Mouse (Mus musculus) embryo, embryonic 11 days (tissue): ENCODE measurements around the gene Il20rb.

ENCODE experiments used
- DNase-seq: peaks from one replicate; pipeline ENCODE4 v3.0.0-alpha.2; 2015

The Il20rb gene

DNA sequence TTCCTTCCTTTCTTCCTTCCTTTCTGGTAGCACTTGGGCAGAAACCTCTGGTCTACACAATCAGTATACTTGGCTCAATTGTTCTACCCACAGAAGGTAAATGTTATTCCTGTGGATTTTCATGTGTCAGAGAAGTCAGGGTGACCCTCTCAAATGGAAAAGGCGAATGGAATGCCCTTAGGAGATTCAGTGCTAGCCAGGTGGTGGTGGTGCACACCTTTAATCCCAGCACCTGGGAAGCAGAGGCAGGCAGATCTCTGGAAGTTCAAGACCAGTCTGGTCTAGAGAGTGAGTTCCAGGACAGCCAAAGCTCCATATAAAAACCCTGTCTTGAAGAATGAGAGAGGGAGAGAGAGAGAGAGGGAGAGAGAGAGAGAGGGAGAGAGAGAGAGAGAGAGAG is 16.4 kb downstream of the Il20rb start:
- DNase-seq, result no peak

DNA sequence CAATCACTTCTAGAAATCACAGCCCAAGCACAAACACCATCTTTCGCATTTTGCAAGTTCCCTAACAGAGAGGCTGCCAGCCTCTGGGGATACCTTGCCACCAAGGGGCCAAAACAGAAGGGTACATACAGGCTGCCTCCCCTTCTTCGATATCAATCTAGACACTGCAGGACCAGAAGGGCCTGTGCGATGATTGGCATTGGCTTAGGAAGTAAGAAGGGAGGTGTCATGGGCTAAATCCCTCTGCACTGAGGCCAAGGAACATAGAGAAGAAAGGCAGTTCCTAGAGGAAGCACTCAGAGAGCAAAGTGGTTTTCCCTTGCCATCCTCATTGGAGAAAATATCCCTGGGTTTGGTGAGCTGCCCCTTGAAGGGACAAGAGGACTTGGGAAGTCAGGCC is 16.9 kb downstream of the Il20rb start:
- DNase-seq, result no peak

DNA sequence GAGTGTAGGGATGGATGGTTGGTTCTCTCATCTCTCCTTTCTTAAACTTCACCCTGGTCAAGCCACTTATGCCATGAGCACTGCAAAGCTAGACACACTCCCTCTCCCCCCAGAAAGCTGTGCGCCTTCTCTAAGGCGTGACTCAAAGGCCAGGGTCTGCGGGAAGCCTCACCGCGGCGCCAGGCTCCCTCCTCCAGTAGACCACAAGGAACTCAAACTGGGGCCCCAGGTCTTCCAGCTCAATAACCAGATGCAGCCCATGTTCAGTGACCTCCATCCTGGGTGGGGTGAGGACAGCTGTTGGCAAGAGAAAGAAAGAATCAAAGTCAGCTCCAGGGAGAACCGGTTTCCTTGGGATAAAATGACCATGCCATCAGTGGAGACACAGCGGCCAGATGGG is 18.4 kb downstream of the Il20rb start:
- no peak for DNase-seq

DNA sequence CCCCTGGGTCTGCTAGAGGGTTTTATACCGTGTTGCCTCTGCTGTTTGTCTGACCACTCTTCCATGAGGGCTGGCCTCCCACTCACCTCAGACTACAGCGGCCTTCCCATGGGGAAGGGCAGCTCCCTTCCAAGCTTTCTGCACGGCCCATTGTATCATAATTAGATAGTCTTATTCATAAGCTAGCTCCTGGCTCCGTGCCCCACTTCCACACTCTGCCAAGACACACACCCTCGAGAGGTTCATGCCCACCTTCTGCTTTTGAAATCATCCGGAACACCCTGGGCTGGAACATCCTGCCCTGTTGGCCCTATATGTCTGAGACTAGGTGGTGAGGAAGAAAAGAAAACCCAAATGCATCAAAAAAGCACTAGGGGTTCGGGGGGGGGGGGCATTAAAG is 18.9 kb downstream of the Il20rb start:
- no peak for DNase-seq

DNA sequence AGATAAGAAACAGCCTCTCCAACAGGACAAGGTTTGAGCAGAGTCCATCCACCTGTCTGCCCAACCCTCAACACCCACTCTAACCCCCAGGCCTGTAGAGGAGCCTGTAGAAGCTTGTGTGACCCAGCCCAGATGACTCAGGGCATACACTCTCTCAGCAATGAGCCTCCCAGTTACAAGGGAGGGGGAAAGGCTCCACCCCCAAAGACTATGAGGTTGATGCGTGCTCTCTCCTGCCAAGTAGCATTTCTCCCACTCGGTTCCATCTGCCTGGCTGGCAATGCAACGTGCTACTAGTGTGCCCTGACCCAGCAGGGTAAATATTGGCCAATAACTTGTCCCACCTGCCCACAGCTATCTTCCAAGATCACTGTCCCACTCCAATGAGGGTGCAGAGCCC is 19.8 kb downstream of the Il20rb start:
- DNase-seq, result no peak

DNA sequence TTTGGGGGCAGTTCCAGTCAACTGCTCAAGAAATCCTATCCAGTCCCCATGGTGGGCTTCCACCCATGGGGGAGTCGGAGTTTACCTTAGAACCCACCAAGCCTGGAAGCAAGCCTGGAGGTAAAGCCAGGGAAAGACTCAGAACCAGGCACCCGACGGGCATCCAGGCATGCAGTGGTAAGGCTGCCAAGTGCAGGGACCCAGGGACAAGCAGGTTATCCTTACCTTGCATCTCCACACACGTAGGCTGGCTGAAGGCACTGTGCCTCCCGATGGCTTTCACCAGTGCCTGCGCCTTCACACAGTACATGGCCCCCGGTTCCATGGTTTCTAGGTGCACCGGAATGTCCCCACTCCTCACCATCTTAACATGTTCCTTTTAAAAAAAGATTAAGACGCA is 20.6 kb downstream of the Il20rb start:
- DNase-seq, result no peak

DNA sequence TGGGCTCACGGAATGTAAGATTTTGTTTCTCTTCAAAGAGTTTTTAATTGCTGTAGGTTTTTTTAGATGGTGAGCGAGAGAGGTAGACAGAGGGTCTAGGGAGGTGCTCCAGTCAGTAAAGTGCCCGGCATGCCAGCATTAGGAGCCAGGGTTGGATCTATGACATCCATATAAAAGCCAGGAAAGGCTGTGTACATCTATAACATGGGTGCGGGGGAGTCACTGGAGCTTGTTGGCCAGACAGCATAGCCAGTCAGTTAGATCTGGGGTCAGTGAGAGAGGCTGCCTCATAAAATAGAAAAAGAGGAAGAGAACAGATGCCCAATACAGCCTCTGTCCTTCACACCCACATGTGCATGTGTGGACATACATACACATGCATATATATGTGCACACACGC is 21.2 kb downstream of the Il20rb start:
- DNase-seq, result no peak

DNA sequence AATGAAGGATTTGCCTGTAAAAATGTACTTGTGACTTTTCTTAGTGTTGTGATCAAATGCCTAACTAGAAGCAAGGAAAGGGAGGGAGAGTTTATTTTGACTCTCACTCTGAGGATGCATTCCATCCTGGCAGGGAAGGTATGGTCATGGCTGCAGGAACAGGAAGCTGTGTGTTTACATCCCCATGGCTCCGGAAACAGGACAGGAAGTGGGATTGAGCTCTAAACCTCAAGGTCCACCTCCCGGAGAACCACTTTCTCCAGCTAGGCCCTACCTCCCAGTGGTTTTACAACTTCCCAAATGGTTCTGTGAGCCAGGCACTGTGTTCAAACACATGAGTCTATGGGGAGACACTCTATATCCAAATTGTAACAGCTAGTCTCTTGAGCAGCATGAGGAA is 22.8 kb downstream of the Il20rb start:
- no peak for DNase-seq

DNA sequence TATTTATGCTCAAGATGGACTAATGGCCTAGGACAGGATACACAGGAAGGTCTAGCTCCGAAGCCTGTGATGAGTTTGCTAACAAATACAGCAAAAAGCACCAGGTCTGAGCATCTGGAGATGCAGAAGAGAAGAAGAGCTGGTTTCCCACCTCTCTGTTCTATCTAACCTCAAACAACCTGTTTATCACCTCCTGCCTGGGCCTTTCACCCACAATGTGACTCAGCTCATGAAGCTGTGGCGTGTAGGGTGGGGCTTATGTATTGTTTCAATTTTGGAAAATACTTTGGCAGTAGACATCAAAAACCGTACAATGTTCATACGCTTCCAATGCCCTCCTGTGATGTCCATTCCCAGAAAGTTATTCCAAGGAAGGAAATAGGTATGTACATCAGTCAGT is 24.5 kb downstream of the Il20rb start:
- no peak for DNase-seq

DNA sequence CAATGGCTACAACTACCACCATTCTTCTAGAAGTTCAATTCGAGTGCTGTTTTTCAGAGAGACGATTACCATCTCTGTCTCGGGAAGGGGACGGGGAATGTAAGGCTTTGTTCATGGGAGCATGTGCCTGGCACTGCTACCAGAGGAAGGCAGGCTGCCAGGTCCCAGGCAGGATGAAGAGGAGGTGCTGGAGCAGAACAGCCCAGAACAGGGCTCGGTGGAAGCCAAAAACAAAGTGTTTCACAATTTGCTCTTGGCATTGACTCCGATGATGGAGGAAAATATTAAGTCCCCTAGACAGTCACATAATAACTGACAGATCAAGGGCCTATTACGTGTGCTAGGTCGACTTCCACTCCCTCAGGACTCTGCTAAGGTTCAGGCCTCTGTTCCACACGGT is 24.9 kb downstream of the Il20rb start:
- DNase-seq, result no peak

DNA sequence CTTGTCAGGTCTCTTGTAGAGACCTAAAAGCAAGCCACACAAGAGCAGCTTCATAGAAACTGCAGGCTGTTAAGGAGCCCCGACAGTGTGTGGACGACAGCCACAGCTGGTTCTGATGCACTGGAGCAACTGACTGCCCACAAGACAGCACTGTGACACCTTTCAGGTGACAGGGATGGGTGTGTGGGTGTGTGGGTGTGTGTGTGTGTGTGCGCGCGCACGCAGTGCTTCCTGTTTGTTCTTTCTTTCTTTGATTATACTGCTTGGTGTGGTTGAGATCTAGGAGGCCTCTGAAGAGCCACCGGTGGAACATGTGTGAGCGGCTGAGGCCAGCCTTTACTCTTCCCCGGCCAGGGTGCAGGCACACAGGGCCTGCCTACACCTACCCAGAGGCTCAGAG is 26.4 kb downstream of the Il20rb start:
- no peak for DNase-seq

DNA sequence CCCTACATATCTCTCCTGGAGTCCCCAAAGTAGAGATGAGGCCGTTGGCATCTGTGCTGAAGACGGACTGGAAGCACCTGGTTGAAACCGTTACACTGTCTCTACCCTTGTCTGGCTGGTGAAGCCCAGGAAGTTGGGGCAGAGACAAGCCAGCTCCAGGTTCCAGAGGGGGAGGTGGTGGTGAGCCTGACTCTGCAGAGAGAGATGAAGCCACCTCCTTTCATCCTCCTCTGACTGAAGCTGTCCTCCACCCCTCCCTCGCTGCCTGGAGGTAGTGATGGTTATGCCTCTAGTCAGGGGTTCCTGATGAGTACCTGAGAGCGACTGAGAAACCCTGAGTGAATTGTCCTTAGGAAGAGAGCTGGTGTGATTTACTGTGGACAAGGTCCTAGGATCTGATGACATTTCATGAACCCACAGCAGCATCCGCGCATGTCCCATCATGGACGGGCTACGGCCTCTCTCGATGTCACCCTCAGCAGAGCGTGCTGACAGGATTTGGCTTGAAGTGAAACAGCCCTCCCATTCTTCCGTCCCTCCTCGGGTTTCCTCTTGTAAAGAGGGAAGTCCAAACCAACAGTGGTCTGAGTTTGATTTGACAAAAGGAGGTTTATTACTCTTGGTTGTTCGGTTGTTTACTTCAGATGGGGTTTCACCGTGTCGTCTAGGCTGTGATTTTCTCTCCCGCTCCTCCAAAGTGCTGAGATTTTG is 28.5 kb downstream of the Il20rb start:
- no peak for DNase-seq

DNA sequence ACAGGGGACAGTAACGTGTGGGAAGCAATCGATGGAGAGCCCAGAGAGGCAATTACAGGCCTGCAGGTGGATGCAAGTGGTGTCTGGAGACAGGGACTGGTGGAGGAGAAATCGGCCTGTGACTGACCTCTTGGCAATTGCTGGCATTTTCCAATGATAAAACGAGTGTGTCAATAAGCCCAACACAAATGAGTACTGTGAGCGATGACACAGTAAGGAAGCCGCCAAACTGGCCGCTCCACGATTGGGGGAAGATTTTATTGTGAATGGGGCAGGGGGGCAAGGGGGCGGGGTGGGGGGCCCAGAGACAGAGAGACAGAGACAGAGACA is 32.0 kb downstream of the Il20rb start:
- no peak for DNase-seq

DNA sequence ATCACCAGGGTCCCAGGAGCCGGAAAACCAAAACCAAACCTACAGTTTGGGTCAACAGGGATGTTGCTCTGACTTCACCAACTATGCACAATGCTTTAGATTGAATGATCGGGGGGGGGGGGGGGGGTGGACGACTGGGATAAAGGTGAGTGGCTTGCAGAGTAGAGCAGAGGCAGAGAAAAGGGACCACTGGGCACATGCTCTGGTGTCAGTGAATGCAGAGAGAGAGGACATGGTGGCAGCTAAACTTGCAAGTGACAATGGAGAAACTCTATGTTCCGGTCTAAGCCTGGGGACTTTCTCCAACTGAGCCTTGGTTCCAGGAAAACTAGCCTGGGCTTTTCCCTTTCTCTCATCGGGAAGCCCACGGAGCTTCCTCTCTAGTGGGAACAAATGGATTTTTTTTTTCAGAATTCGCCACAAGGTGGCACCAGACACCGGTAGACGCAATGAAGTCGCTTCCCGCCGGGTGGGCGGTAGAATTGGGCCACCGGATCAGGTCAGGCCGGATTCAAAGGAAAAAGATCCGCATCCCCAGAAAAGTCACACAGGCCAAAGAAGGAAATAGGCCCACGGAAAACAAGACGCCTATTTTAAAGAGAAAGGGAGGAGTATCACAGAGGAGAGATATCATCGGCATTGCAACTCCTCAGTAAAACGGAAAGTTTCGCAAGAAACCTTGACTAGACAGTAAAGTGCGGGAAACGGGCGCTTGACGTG is 32.5 kb downstream of the Il20rb start:
- peak; percentile 92 for DNase-seq

DNA sequence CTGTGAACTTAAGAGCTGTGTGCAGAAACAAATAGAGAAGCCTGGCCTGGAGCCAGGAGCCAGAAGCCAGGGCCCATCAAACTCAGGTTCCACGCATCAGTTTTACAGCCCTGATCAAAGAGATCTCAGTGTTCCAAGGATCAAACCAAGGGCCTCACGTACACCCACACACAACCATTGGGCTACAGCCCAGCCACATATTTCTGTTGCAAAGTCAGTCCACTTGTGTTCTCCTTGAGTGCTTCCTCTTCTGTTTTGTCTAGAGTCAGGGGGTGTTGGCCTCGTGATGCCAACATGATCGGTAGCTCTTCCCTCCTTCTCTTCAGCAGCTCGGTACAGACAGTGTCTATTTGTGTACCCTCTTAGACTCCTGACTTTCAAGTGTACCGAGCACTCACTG is 34.2 kb downstream of the Il20rb start:
- no peak for DNase-seq

DNA sequence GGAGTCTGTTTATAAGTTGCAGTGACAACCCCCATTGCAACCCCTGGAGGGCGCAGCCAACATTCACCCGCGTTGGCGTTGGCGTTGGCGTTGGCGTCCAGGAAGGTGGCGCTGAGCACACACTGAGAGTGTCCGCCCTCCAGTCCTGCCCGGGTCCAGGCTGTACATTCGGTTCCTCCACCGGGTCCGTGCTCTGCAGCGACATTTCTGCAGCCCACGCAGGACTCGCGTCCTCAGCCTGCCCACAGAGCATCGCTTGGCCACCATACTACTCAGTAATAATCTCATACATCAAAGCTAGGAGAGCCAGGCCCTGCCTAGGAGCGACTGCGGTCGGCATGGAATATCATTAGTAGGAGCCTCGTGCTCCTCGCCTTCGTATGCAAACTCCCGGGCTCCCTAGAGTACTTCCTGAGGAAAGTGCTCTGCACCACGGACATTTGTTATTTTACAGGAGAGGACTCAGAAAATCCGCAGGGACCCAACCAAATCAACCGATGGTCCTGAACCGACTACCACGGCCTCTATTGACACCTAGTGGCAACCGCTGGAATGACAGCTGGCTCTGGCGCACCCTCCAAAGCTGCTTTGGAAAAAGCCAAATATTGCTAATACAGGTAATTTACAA is 40.4 kb downstream of the Il20rb start:
- DNase-seq, result peak; percentile 89

DNA sequence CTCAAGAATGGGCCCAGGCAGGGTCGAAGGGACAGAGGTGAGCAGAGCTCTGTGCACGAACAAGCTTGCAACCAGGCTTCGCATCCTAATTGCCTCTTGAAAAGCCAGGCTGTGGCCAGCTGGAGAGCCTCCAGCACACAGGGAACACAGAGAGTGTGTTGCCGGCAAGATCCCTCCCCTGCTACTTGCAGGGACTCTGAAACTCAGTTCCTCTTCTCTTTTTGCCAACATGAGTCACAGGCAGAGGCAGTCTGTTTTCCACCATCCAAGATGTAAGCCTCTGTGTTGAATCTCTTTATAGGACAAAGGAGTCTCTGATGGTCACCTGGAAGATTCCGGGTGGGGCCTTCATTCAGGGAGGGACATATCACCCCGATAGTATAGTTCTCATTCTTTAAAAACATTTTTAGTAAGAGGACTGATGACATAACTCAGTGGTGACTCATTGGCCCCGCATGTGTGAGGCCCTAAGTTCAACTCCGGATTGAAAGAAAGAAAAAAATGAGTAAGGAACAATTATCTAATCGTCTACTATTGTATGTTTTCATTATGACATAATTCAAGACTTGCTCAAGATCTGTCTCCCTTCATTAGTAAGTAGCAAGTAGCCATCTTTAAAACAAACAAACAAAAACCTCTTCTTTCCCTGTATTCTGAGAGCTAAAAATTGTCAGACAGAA is 46.3 kb downstream of the Il20rb start:
- DNase-seq, result peak; percentile 41

DNA sequence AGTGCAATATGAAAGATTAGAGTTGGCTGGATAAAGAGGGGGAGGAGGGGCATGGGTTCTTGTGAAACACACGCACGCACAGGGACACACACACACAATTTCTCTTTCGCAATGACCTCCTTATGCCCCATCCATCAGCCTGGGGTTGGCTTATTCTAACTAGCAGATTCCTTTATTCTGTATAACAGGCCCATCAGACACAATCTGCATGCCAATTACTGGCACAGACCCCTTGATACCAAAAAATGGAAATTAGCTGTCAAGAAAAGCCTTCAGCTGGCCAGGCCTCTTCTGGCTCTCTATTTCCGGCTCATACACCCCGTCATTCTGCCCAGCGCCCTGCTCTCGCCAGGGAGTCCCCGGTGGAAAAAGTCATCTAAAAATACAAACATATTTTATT is 47.1 kb downstream of the Il20rb start:
- DNase-seq, result peak; percentile 41

DNA sequence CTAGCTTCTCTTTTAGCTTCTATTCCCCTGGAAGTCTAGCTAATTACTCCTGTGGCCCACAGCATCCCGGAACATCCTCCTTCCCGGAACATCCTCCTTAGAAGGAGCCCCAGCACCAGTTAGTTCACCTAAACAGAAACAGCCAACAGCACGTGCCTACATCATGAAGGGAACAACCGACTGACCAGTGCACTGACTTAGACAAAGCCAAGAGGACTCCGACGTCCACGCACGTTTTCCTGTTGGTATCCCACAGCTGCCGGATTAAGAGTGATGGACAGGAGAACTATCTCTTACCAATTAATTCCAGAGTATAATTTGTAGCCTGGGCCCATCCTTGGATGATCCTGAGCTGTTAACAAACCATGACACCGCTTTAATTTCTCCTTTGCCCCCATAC is 47.6 kb downstream of the Il20rb start:
- no peak for DNase-seq

DNA sequence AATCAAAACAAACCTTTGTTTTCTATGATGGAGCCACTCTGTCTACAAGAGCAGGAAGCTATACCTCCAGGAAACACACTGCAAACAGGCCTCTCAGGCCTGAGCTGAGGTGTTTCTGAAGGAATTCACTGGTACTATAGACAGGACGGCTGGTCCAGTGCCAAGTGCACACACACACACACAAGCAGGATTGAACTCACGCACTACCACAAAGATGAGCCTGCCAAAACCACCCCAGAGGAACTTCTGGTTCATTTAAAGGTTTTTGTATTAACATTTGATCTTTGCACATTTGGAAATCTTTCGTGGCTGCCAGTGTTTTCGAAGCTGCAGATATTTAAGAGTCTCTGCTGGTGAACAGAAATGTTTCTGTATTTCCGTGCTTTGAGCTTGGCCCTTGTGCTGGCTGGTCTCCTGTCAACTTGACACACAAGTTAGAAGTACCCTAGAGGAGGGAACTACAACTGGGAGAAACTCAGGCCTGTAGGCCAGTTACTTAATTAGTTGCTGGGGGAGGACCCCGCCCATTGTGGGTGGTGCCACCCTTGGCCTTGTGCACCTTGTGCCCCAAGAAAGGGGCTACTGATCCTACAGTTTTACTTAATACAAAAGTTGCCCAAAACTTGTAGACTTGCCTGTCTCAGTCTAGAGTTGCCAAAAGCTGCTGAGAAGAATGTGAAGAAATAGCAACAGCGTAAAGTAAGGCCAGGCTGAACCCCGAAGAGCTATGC is 49.6 kb downstream of the Il20rb start:
- DNase-seq, result no peak

DNA sequence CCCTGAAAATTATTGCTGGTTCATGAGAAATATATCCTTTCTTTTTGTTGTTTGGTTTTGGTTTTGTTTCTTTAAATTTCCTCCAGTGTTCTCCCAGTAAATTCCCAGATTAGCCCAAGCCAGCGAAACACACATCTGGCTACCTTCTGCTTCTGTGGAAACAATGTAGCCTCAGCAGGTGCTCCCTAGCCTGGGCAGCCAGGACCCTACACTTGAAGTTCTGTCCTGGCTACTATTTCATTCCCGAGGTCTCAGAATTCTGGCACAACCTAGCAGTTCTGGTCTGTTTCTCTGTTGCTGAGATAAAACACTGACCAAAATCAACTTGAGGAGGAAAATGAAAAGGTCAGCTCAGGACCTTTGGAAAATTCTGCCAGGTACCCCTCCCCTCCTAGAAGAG is 55.2 kb downstream of the Il20rb start:
- DNase-seq, result no peak

DNA sequence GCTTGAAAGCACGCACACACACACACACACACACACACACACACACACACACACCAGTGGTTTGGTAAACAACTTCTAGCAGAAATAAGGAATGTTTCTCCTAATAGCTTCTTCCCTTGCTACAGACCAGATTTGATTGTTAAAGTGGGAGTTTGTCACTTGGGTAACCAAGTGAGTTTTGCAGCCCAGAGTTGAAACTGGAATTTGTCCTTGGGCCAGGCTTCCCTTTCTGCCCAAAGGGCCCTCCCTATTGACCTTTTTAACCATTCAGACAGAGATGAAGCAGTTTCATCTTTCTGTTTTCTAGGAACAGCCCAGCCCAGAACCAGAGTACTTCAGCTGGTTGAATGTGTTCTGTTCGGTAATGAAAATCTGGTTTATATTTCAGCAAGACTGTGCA is 55.7 kb downstream of the Il20rb start:
- DNase-seq, result no peak

DNA sequence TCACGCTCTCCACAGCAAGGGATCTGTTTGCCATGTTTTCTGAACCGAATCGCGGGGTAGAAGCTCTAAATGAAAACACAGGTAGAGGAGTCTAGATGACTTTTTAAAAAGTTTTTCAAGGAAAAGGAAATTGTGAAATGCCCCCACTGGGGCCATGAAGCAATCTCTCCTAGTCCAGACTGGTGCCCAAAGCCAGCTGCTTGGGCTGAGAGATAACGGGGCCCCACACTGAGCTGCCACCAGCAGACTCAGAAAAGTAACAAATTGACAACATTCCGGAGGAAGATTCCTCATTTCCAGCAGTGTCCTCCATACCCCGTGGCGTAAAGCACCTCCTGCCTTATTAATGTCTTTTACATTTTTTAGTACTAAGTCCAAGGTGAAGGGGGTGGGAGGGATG is 66.9 kb downstream of the Il20rb start:
- no peak for DNase-seq
